Mouse (Mus musculus) kidney, embryonic 14.5 days (tissue): ENCODE measurements around the gene Sfxn3. TPM values are rescaled to one million over a fixed set of nuclear protein-coding genes. Genes with fewer than 3 reads are reported as not detected.

Experiments
- ATAC-seq: fragments of 200-750 bp; cut with Nextera tagmentation; 2 replicates; pipeline ENCODE4 v1.8.0; 2017; ENCODE audit warnings: moderate number of reproducible peaks, mild to moderate bottlenecking, moderate TSS enrichment, moderate library complexity; ENCODE audit not compliant: low FRiP score, low TSS enrichment
- H3K27ac ChIP-seq: fragments of 300-500 bp; sonication (generic); 2 replicates; pipeline ENCODE4 v1.5.1; 2014; ENCODE audit warnings: low read depth, mild to moderate bottlenecking, low read length, moderate library complexity, mixed read lengths
- H3K27me3 ChIP-seq: fragments of 300-500 bp; sonication (generic); 2 replicates; pipeline ENCODE4 v1.6.1; 2014; ENCODE audit warnings: mild to moderate bottlenecking, low read length; ENCODE audit not compliant: control insufficient read depth, insufficient read depth
- H3K36me3 ChIP-seq: fragments of 300-500 bp; sonication (generic); 2 replicates; pipeline ENCODE4 v1.6.1; 2014; ENCODE audit warnings: low read length, mixed read lengths; ENCODE audit not compliant: control insufficient read depth, insufficient read depth
- H3K4me1 ChIP-seq: fragments of 300-500 bp; sonication (generic); 2 replicates; pipeline ENCODE4 v1.6.1; 2014; ENCODE audit warnings: low read length, mixed read lengths; ENCODE audit not compliant: control insufficient read depth, insufficient read depth
- H3K4me2 ChIP-seq: fragments of 300-500 bp; sonication (generic); replicated peaks from 2 replicates; pipeline ENCODE4 v1.6.1; 2014; ENCODE audit warnings: low read depth, mild to moderate bottlenecking, low read length
- H3K4me3 ChIP-seq: fragments of 300-500 bp; sonication (generic); 2 replicates; pipeline ENCODE4 v1.5.1; 2014; ENCODE audit warnings: mild to moderate bottlenecking, low read length
- H3K9ac ChIP-seq: fragments of 300-500 bp; sonication (generic); 2 replicates; pipeline ENCODE4 v1.6.1; 2014; ENCODE audit warnings: low read depth, mild to moderate bottlenecking, low read length, moderate library complexity
- H3K9me3 ChIP-seq: fragments of 300-500 bp; sonication (generic); 2 replicates; pipeline ENCODE4 v1.6.1; 2016; ENCODE audit warnings: low read length; ENCODE audit not compliant: control insufficient read depth
- WGBS: fragments of 180-500 bp; shearing (Covaris S2); extraction: QIAGEN DNeasy Blood & Tissue Kit; methylation state at CpG from one replicate; pipeline ENCODE4 v1.1.7; 2014; 5-methylcytosine and 5-hydroxymethylcytosine counted together
- polyA plus RNA-seq: library from polyadenylated mRNA; unstranded; fragments of >200 nt; fragmentation: Nextera tagmentation; extraction: Ambion mirVana; gene quantifications from 2 replicates; pipeline ENCODE4 v1.2.1, GENCODE M21; 2014

The Sfxn3 gene
- polyA plus RNA-seq, 1 experiment from 2014 or later, result 18.3 TPM

- Histone ChIP-seq H3K4me2 (peak overlapping the region; percentile 91), H3K4me1 (peaks cover 18% of the 10 kb centered on the region), H3K27me3 (no peaks in the 10 kb centered on the region), H3K36me3 (peaks cover 68% of the 10 kb centered on the region), H3K4me3 (peak overlapping the region; percentile 97), H3K9ac (peak overlapping the region; percentile 80; the same call in 1 of the 2 replicates), H3K27ac (no peak overlapping the region), H3K9me3 (no peaks in the 10 kb centered on the region)
- no peak for ATAC-seq
- 88% methylated on average over 20 of the region's 20 CpGs for WGBS
Measured at GRCm38 (mm10) chr19:45007425-45008191, 39.7 kb upstream of the Sfxn3 start.

GRCm38 (mm10) chr19:45010646-45011045, 36.7 kb upstream of the Sfxn3 start:
- Histone ChIP-seq H3K4me1 (peaks cover 31% of the 10 kb centered on the region), H3K9me3 (no peaks in the 10 kb centered on the region), H3K9ac (no peak overlapping the region), H3K4me2 (no peak overlapping the region), H3K27me3 (no peaks in the 10 kb centered on the region), H3K27ac (no peak overlapping the region), H3K4me3 (no peak overlapping the region), H3K36me3 (peaks cover 48% of the 10 kb centered on the region)
- 89% methylated on average over 4 of the region's 4 CpGs for WGBS
- ATAC-seq, result no peak

- WGBS, result 85% methylated on average over 8 of the region's 8 CpGs
Measured at GRCm38 (mm10) chr19:45012219-45012618, 35.1 kb upstream of the Sfxn3 start.

GRCm38 (mm10) chr19:45012636-45013035, 34.7 kb upstream of the Sfxn3 start:
- ATAC-seq, result no peak
- 37% methylated on average over 6 of the region's 6 CpGs for WGBS
- H3K4me3 ChIP-seq, result no peak overlapping the region
- H3K4me2 ChIP-seq, result no peak overlapping the region; the same call in 1 of the 2 replicates
- no peaks in the 10 kb centered on the region for H3K9me3 ChIP-seq
- peaks cover 48% of the 10 kb centered on the region for H3K36me3 ChIP-seq
- H3K9ac ChIP-seq, result no peak overlapping the region
- H3K27me3 ChIP-seq, result no peaks in the 10 kb centered on the region
- peaks cover 30% of the 10 kb centered on the region for H3K4me1 ChIP-seq
- H3K27ac ChIP-seq, result peak overlapping the region; percentile 11; the same call in 1 of the 2 replicates

More at GRCm38 (mm10) chr19:45012219-45012618, 35.1 kb upstream of the Sfxn3 start:
- H3K27ac ChIP-seq, result peak overlapping the region; percentile 11; the same call in 1 of the 2 replicates
- ATAC-seq, result no peak
- peaks cover 34% of the 10 kb centered on the region for H3K4me1 ChIP-seq
- H3K27me3 ChIP-seq, result no peaks in the 10 kb centered on the region
- no peaks in the 10 kb centered on the region for H3K9me3 ChIP-seq
- peaks cover 48% of the 10 kb centered on the region for H3K36me3 ChIP-seq
- no peak overlapping the region for H3K4me3 ChIP-seq
- H3K4me2 ChIP-seq, result no peak overlapping the region
- H3K9ac ChIP-seq, result 0 out of 2 replicates have a peak overlapping the region, but pooled peaks have one; percentile 12

GRCm38 (mm10) chr19:45013581-45014225, 33.6 kb upstream of the Sfxn3 start:
- H3K4me3 ChIP-seq, result no peak overlapping the region
- H3K9me3 ChIP-seq, result no peaks in the 10 kb centered on the region
- peaks cover 39% of the 10 kb centered on the region for H3K36me3 ChIP-seq
- H3K4me1 ChIP-seq, result peaks cover 29% of the 10 kb centered on the region
- ATAC-seq, result no peak
- WGBS, result 43% methylated on average over 6 of the region's 6 CpGs
- H3K9ac ChIP-seq, result no peak overlapping the region
- no peak overlapping the region for H3K4me2 ChIP-seq
- no peaks in the 10 kb centered on the region for H3K27me3 ChIP-seq
- H3K27ac ChIP-seq, result peak overlapping the region; percentile 100; the same call in 1 of the 2 replicates

GRCm38 (mm10) chr19:45014335-45014971, 32.9 kb upstream of the Sfxn3 start, which contains the start of gene Lzts2:
Lzts2 (plus strand) TSS chr19:45014414.
- no peaks in the 10 kb centered on the region for H3K27me3 ChIP-seq
- 0 out of 2 replicates have a peak, but pooled peaks have one; percentile 4 for ATAC-seq
- WGBS, result 3% methylated on average over 10 of the region's 10 CpGs
- peaks cover 33% of the 10 kb centered on the region for H3K36me3 ChIP-seq
- H3K27ac ChIP-seq, result peak within 1 kb of the TSS; percentile 100
- H3K9me3 ChIP-seq, result no peaks in the 10 kb centered on the region
- peak within 1 kb of the TSS; percentile 80 for H3K4me3 ChIP-seq
- peak within 1 kb of the TSS; percentile 85 for H3K9ac ChIP-seq
- peaks cover 36% of the 10 kb centered on the region for H3K4me1 ChIP-seq
- peak within 1 kb of the TSS; percentile 96 for H3K4me2 ChIP-seq

- Histone ChIP-seq H3K27ac (peak overlapping the region; percentile 100), H3K9ac (peak overlapping the region; percentile 85), H3K27me3 (no peaks in the 10 kb centered on the region), H3K36me3 (peaks cover 29% of the 10 kb centered on the region), H3K9me3 (no peaks in the 10 kb centered on the region), H3K4me3 (peak overlapping the region; percentile 80), H3K4me1 (peaks cover 41% of the 10 kb centered on the region), H3K4me2 (peak overlapping the region; percentile 96)
- 0 out of 2 replicates have a peak, but pooled peaks have one; percentile 2 for ATAC-seq
- WGBS, result under 1% methylated on average over 25 of the region's 25 CpGs
Measured at GRCm38 (mm10) chr19:45014981-45015402, 32.3 kb upstream of the Sfxn3 start.

GRCm38 (mm10) chr19:45015518-45016281, 31.6 kb upstream of the Sfxn3 start:
- 2% methylated on average over 32 of the region's 34 CpGs for WGBS
- peak overlapping the region; percentile 85 for H3K9ac ChIP-seq
- no peaks in the 10 kb centered on the region for H3K27me3 ChIP-seq
- H3K4me2 ChIP-seq, result peak overlapping the region; percentile 96
- H3K9me3 ChIP-seq, result no peaks in the 10 kb centered on the region
- no peak; the same call in 1 of the 2 replicates for ATAC-seq
- peaks cover 48% of the 10 kb centered on the region for H3K4me1 ChIP-seq
- H3K4me3 ChIP-seq, result peak overlapping the region; percentile 80
- peak overlapping the region; percentile 100 for H3K27ac ChIP-seq
- H3K36me3 ChIP-seq, result peaks cover 22% of the 10 kb centered on the region
